Mouse (Mus musculus) liver, embryonic 14.5 days (tissue): ENCODE results near the gene Zfp566. TPM values are rescaled to one million over a fixed set of nuclear protein-coding genes. Genes with fewer than 3 reads are reported as not detected.

ENCODE experiments used
- ATAC-seq: fragments of 200-750 bp; cut with Nextera tagmentation; 2 replicates; pipeline ENCODE4 v1.8.0; 2017; ENCODE audit warnings: moderate number of reproducible peaks, mild to moderate bottlenecking, moderate library complexity; ENCODE audit not compliant: insufficient read depth
- DNase-seq, 3 experiments: peaks; one replicate each; pipeline ENCODE4 v3.0.0-alpha.2; 2012 to 2013; ENCODE audit warnings: low read depth in 3 of 3, low spot score in 3 of 3
- H3K27ac ChIP-seq: fragments of 300-500 bp; sonication (generic); 2 replicates; pipeline ENCODE4 v1.5.1; 2014; ENCODE audit warnings: moderate library complexity, mild to moderate bottlenecking, control low read depth, inconsistent platforms
- H3K27me3 ChIP-seq: fragments of 300-500 bp; sonication (generic); 2 replicates; pipeline ENCODE4 v1.6.1; 2014; ENCODE audit warnings: mild to moderate bottlenecking, low read length, moderate library complexity; ENCODE audit not compliant: control insufficient read depth, insufficient read depth
- H3K36me3 ChIP-seq: fragments of 300-500 bp; sonication (generic); replicated peaks from 2 replicates; pipeline ENCODE4 v1.6.1; 2014; ENCODE audit warnings: low read depth; ENCODE audit not compliant: control insufficient read depth, insufficient read depth
- H3K4me1 ChIP-seq, 2 experiments: fragments of 200-500 bp in 1 of 2; fragments of 300-500 bp in 1 of 2; sonication (generic) in 1 of 2; replicated peaks; 2 replicates each; pipeline ENCODE4 v1.6.1; 2012 to 2014; ENCODE audit warnings: antibody characterized with exemption in 1 of 2, inconsistent platforms in 1 of 2, low read length in 1 of 2; ENCODE audit not compliant: control insufficient read depth in 2 of 2, insufficient read depth in 2 of 2
- H3K4me2 ChIP-seq: fragments of 300-500 bp; sonication (generic); 2 replicates; pipeline ENCODE4 v1.6.1; 2014; ENCODE audit warnings: low read depth, mild to moderate bottlenecking, control low read depth, moderate library complexity
- H3K4me3 ChIP-seq, 2 experiments: fragments of 200-500 bp in 1 of 2; fragments of 300-500 bp in 1 of 2; sonication (generic) in 1 of 2; 2 replicates each; pipeline ENCODE4 v1.5.1; 2012 to 2014; ENCODE audit warnings: low read depth in 2 of 2, low read length in 2 of 2, mild to moderate bottlenecking in 2 of 2, control low read depth in 1 of 2, inconsistent platforms in 1 of 2, moderate library complexity in 1 of 2; ENCODE audit not compliant: insufficient read depth in 1 of 2
- H3K9ac ChIP-seq: fragments of 300-500 bp; sonication (generic); replicated peaks from 2 replicates; pipeline ENCODE4 v1.6.1; 2014; ENCODE audit warnings: mild to moderate bottlenecking, control low read depth, moderate library complexity
- H3K9me3 ChIP-seq: fragments of 300-500 bp; sonication (generic); 2 replicates; pipeline ENCODE4 v1.6.1; 2016; ENCODE audit warnings: low read length, mixed read lengths; ENCODE audit not compliant: control insufficient read depth
- CTCF ChIP-seq: IDR thresholded peaks from 2 replicates; pipeline ENCODE4 v1.5.1; 2016; ENCODE audit warnings: antibody characterized with exemption, low read depth, control low read depth
- EP300 ChIP-seq: IDR thresholded peaks from 2 replicates; pipeline ENCODE4 v1.6.1; 2016; ENCODE audit warnings: antibody characterized with exemption, low read depth
- WGBS: fragments of 180-500 bp; shearing (Covaris S2); extraction: QIAGEN DNeasy Blood & Tissue Kit; methylation state at CpG from one replicate; pipeline ENCODE4 v1.1.7; 2014; ENCODE audit not compliant: insufficient replicate concordance; 5-methylcytosine and 5-hydroxymethylcytosine counted together
- polyA plus RNA-seq, 2 experiments: library from polyadenylated mRNA; depleted of rRNA in 1 of 2; stranded (reverse) in 1 of 2; unstranded in 1 of 2; fragments of >200 nt; fragmentation: Nextera tagmentation in 1 of 2; extraction: Ambion mirVana in 1 of 2; gene quantifications; 2 replicates each; pipeline versions ENCODE4 v1.2.1 to v1.2.3; 2012 to 2014

The Zfp566 gene
- polyA plus RNA-seq, 2 experiments: 1.5 to 1.8 TPM

GRCm38 (mm10) chr7:30086524-30086923 is 3.8 kb downstream of the Zfp566 start:
- TF ChIP-seq EP300 (no peak), CTCF (no peak)
- peaks cover 8 to 13% of the 10 kb centered on the region in 2 experiments for H3K4me1 ChIP-seq
- no peak overlapping the region for H3K4me2 ChIP-seq
- 68% methylated on average over 9 of the region's 9 CpGs for WGBS
- no peaks in the 10 kb centered on the region for H3K9me3 ChIP-seq
- no peak overlapping the region for H3K4me3 ChIP-seq
- H3K9ac ChIP-seq: no peak overlapping the region
- DNase-seq (no peak), ATAC-seq (no peak)
- no peak overlapping the region for H3K27ac ChIP-seq
- no peaks in the 10 kb centered on the region for H3K36me3 ChIP-seq
- no peaks in the 10 kb centered on the region for H3K27me3 ChIP-seq

DNA sequence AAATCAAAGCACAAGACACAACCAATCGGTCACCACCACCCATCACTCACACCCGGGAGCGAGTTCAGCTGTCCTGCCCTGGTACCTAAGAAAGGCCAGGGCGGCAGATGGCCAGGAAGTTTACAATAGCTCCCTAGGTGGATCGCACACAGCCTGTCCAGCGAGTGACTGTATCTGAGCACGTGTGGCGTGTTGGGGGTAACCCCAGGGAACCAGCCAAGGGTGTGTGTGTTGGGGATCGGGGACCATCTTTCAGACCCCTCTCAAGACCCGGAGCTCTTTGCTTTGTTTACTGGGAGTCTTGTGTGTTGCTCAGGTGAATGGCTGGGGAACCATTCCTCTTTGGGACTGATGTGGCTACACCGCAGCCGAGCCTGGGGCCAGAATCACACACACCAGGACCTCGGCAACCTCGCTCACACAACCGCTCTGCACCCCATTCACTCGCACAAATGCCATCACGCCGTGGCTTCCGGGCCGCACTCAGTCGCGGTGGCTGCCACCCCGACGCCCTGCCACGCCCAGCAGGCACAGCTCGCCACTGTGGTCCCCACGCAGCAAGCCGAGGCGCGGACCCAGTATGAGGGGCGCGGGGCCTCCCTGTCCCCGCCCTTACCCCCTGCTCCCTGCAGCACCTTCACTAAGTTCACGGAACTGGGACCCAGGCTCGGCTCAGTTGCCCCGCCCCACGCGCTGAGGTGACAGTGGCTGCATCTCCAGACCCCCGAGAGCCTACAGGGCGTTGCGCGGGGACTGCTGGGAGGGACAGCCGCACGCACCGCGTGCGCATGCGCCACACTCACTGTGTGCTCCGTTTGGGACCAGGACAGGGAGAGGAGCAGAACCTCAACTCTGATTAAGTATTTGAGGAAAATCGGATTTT is 17.9 kb downstream of the Zfp566 start, which contains the start of gene Zfp82:
Gene Zfp82 (minus strand): TSS at position 755 of the 883 bp plus-strand sequence.
- ATAC-seq: peak; percentile 94
- Histone ChIP-seq H3K27me3 (no peaks in the 10 kb centered on the region), H3K4me1 (peaks cover 0 to 5% of the 10 kb centered on the region in 2 experiments; a peak in 3 of 4 replicates), H3K4me2 (peak within 1 kb of the TSS; percentile 83), H3K9ac (peak within 1 kb of the TSS; percentile 73), H3K27ac (no peak within 1 kb of the TSS), H3K9me3 (no peaks in the 10 kb centered on the region), H3K36me3 (no peaks in the 10 kb centered on the region), H3K4me3 (peak within 1 kb of the TSS; percentile 61 to 80)
- TF ChIP-seq CTCF: no peak
- DNase-seq: peak; percentile 65 to 73 (median 68)
- 0% methylated on average over 50 of the region's 50 CpGs for WGBS

DNA sequence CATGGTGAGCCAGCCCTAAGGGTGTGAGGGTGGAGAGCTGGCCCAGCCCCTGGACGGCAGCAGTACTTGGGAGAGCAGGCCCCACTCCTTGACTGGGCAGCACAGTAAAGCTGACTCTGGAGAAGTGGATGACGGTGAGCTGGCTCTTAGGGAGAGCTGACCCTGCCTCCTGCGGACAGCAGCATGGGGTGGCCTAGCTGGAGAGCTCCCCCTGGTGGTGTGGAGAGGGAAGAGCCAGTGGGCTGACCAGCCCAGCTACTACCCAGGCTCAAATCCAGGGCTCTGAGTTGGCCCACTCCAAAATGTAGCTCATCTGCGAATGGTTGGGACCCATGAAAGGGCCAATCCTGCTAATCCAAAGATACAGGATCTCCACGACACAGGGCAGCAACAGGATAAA is 25.7 kb downstream of the Zfp566 start:
- Histone ChIP-seq H3K27ac (no peak overlapping the region), H3K9me3 (no peaks in the 10 kb centered on the region), H3K9ac (no peak overlapping the region), H3K4me2 (no peak overlapping the region), H3K27me3 (no peaks in the 10 kb centered on the region), H3K4me1 (no peaks in the 10 kb centered on the region), H3K36me3 (no peaks in the 10 kb centered on the region), H3K4me3 (no peak overlapping the region)
- DNase-seq: no peak
- WGBS: 74% methylated on average over 5 of the region's 5 CpGs
- TF ChIP-seq EP300: no peak
- peak; percentile 53 for TF ChIP-seq CTCF
- ATAC-seq: no peak

DNA sequence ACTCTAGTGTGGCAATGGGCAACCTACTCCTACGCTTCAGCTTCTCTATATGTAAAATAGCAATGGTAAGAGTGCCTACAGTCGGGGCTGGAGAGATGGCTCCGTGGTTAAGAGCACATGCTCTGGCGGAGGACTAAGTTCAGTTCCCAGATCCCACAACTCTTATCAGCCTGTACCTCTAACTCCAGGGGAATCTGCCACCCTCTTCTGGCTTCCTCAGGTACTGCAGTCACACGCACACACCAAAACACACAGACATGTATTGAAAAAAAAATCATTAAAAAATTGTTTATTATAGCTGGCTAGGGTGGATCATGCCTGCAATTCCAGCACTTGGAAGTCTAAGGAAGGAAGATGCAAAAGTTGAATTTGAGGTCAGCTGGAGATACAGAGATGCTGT is 27.8 kb downstream of the Zfp566 start:
- Histone ChIP-seq H3K36me3 (no peaks in the 10 kb centered on the region), H3K4me2 (no peak overlapping the region), H3K27ac (no peak overlapping the region), H3K4me1 (no peaks in the 10 kb centered on the region), H3K9me3 (no peaks in the 10 kb centered on the region), H3K4me3 (no peak overlapping the region), H3K27me3 (no peaks in the 10 kb centered on the region), H3K9ac (no peak overlapping the region)
- WGBS: 69% methylated on average over 5 of the region's 5 CpGs
- TF ChIP-seq CTCF: peak; percentile 67
- TF ChIP-seq EP300: no peak
- DNase-seq: peak in 2 of 3 experiments; percentile 2 to 9
- ATAC-seq: no peak

- Histone ChIP-seq H3K27me3 (no peaks in the 10 kb centered on the region), H3K4me1 (no peaks in the 10 kb centered on the region), H3K27ac (no peak overlapping the region), H3K36me3 (no peaks in the 10 kb centered on the region; the same call in 1 of the 2 replicates), H3K9me3 (no peaks in the 10 kb centered on the region), H3K9ac (no peak overlapping the region), H3K4me2 (no peak overlapping the region), H3K4me3 (no peak overlapping the region)
- ATAC-seq (no peak), DNase-seq (no peak)
- WGBS: 83% methylated on average over 6 of the region's 6 CpGs
- TF ChIP-seq EP300: no peak
- no peak for TF ChIP-seq CTCF
Observed at GRCm38 (mm10) chr7:30060341-30060740, 30.0 kb downstream of the Zfp566 start.
